Mouse (Mus musculus): ENCODE data around the gene Hace1.

GRCm38 (mm10) chr10:45635201-45635600, 57.6 kb downstream of the Hace1 start:
- TF ChIP-seq CTCF (IDR thresholded peaks at IDR 0.05; ENCODE audit: borderline replicate concordance, insufficient read depth, low read depth, low read length) (no peak), POLR2A (IDR thresholded peaks at IDR 0.05; ENCODE audit: borderline replicate concordance, insufficient read depth, low read length) (no peak)
